Mouse (Mus musculus) cerebellum, postnatal 10 days (tissue): Measurements from ENCODE around the gene Myom3.
"Not testable (repeated sequence)": the region's sequence is repeated elsewhere in the genome, so short reads cannot be mapped to it uniquely, and the experiment has no call there.

ENCODE experiments used
- DNase-seq, 2 experiments: peaks; one replicate each; pipeline ENCODE4 v3.0.0; 2021; ENCODE audit warnings: mixed read lengths in 2 of 2

Myom3 gene

DNA sequence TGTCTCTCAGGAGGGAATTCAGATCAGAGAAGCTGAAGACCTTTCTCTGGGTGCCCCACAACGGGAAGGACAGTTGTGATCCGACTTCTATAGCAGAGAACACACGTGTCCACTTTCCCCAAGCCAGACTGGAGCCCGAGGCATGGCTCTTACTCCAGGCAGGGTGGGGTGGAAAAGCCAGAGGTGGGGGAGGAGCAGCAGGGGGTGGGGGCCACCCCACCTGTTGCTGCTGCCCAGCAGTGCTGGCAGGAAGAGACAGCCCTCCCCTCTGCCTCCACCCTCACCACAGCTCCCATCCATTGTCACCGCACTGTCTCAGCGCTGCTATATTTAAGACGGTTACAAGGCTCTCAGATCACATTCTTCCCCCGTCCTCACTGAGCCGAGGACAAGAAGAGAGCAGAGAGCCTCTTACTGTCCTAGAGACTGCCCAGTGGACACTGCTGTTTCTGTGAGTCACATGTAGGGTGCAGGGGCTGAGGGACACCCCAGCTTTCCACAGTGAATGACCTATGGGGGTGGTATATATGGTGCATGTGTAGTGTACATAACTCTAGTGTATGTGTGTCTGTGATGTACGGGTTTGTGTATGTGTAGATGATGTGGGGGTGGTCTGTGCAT, at the start of gene Myom3:
Gene Myom3, plus strand, starts transcription at position 360 of the 621 bp plus-strand sequence.
- DNase-seq: no peak

DNA sequence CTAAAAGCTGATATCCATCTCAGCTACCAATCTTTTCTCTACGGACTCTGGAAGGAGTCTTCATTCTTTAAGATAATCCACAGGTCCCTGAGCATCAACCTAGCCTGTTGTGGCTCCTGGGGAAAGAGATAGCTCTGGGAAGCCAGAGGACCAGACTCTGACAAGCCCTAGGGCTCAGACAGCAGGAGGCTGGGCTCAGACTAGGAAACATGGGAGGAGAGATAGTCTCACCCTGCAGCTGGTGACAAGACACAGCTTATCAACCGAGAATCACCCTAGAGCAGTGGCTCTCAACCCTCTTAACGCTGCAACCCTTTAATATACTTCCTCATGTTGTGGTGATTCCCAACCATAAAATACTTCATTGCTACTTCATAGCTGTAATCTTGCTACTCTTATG, 49.1 kb upstream of the Myom3 start:
- DNase-seq: no peak

GRCm38 (mm10) chr4:135714776-135715175, 44.7 kb upstream of the Myom3 start:
- no peak for DNase-seq

GRCm38 (mm10) chr4:135716438-135716837, 43.1 kb upstream of the Myom3 start:
- not testable (repeated sequence) for DNase-seq

- DNase-seq: peak in 1 of 2 experiments; percentile 37
These were observed 36.8 kb upstream of the Myom3 start for GRCm38 (mm10) chr4:135722540-135723290.

- DNase-seq: peak; percentile 57 to 68
These were observed 33.1 kb upstream of the Myom3 start for GRCm38 (mm10) chr4:135726416-135726815.

DNA sequence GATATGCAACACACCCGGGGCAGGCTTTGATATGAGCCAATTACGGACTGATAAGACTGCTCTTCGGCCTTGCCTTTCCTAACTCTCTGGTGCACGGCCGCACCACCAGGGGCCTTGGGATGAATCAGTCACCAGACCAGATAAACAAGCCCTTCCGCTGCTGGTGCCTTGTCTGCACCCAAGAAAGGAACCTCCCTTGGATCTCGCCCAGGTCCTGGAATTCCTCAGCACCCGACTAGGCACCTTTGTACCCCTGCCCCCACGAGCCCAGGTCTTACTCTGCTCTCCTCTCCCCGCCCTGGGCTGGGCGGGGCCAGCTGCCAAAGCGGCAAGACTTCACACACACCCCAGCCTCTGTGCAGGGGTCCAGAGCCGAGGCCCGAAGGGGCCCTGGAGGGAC, 31.7 kb upstream of the Myom3 start, which contains the start of gene Il22ra1:
Gene Il22ra1, plus strand, starts transcription at position 356 of the 400 bp plus-strand sequence.
- DNase-seq: no peak

GRCm38 (mm10) chr4:135730204-135730603, 29.3 kb upstream of the Myom3 start:
- DNase-seq: peak; percentile 81 to 84

DNA sequence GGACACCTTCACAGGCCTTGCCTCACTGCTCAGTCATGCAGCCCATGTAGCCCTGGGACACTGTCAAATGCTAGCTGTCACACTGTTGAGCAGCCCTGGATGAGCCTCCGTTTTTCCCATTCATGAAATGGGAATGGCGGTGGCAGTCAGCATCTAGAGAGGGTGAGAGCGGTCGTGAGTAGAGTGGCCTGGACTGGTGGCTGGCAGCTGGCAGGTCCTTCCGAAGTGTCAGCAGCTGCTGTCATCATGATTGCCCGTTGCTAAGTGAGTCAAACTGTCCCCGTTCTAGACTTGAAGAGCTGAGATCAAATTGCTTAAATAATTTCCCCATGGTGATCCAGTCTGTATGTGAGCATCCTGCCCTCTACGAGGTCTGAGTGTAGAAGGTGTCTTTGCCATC, 28.6 kb upstream of the Myom3 start:
- peak in 1 of 2 experiments; percentile 26 for DNase-seq

GRCm38 (mm10) chr4:135733901-135734300, 25.6 kb upstream of the Myom3 start:
- no peak for DNase-seq

- no peak for DNase-seq
These were observed 22.6 kb upstream of the Myom3 start for GRCm38 (mm10) chr4:135736903-135737302.

GRCm38 (mm10) chr4:135738237-135738636, 21.3 kb upstream of the Myom3 start:
- no peak for DNase-seq

- DNase-seq: no peak
These were observed 20.4 kb upstream of the Myom3 start for GRCm38 (mm10) chr4:135739148-135739547.

DNA sequence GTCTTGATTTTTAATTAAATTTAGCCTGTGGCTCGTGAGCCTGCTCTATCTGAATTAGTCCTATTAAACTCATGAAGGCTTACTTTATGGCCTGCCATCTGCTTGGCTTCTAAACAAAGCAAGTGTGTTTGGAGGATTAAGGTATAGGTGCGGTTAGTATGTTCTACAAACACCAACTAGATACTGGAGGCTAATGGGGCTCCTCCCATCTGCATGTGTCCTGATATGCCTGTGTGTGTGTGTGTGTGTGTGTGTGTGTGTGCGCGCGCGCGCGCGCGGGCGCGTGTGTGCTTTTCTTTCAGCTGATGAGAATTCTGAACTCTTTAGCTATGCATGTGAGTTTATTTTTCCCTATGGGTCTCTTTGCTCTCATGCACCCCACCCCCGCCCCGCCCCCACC, 19.8 kb upstream of the Myom3 start:
- no peak for DNase-seq

DNA sequence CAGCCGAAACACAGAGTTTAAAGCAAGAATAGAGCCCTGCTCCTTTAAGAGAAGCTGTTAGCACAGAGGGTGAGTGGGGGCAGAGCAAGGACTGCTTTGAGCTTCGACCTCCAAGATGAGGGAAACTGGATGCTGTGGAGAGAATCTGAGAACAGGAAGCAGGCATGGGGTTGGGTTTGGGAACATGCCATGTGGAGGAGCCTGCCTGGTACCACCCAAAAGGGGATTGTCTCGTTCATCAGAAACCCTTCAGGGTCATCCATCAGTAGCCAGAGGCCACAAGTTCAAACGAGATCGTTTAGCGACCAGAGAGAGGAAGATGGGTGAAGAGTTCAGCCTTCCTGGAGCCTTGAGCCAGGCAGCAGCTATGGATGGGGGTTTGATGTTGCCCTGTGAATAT, 16.0 kb upstream of the Myom3 start:
- DNase-seq: no peak

DNA sequence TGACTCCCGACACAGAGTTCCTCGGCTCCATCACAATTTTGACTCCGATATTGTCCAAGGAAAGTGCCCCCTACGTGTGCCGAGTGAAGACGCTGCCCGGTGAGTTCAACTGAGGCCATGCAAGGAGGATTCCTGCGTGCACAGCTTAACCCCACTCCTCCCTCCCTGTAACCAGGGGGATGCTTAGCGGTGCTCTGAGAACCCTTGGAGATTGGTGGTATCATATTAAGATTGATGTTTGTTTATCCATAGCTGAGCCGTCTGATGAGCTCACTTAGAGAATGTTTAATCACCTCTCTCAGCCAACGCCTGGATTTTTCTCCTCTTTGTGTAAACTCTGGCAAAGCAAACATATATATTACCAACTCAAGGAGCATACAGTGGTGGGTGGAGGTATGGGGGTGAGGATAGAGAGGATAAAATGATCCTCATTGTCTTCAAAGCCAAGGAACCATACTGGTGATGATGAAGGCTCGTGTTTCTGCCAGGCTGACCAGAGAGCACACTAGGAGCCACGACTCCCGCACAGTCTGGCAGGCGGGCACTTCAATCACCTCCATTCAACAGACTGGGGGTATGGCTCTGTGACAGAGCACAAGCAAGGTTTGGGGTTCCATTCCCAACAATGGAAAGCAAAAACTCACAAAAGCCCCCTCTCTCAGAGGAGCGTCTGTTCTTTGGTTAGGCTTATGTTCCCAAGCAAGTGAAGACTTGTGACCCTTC, 14.6 kb upstream of the Myom3 start:
- no peak for DNase-seq

GRCm38 (mm10) chr4:135745613-135746012, 13.9 kb upstream of the Myom3 start:
- no peak for DNase-seq

GRCm38 (mm10) chr4:135750896-135751295, 8.6 kb upstream of the Myom3 start:
- no peak for DNase-seq

DNA sequence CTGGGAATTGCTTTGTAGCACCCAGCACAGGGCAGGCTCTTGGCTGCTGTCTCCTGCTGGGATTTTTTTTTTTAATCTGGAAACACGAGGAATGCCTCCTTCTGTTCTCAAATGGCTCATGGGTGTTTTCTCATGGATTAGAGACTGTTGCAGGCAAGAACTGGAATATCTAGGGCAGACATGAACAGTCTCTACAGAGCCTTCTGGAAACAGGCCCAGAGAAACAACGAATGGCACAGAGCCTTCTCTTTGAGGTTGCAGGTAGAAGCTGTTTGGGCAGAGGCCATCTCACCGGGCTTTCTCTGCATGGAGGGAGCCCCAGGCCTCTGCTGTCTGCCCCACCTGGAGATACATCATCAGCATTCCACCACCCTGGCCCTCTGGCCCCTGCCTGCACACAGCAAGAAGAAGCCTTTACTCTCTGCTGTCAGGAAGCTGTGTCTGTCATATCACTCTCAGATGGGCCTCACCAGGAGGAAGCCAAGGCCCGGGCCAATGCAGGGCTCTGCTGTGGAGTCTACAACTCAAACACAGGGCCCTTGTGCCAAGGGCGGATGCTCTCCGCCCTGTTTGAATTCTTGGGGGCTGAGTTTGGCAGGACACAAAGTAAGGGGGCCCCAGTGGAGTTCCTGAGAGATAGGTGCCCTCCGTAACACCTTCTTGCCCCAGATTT, 7.3 kb upstream of the Myom3 start:
- no peak for DNase-seq

- DNase-seq: no peak
These were observed 6.7 kb upstream of the Myom3 start for GRCm38 (mm10) chr4:135752779-135753164.

DNA sequence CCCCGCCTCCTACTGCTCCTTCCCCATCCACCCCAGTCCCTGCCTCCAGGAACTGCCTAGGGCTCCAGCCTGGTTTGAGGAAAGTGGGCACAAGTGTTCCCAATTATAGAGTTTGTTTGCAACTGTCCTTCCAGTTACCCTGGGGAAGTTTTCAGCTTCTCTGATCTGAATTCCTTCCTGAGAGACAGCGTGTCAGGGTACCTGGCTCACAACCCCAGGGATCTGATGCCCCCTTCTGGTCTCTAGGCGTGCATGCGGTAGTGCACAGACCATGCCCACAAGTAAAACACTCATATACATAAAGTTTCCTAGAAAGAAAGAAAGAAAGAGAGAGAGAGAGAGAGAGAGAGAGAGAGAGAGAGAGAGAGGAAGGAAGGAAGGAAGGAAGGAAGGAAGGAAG, 1.2 kb upstream of the Myom3 start:
- peak in 1 of 2 experiments; percentile 34 for DNase-seq

DNA sequence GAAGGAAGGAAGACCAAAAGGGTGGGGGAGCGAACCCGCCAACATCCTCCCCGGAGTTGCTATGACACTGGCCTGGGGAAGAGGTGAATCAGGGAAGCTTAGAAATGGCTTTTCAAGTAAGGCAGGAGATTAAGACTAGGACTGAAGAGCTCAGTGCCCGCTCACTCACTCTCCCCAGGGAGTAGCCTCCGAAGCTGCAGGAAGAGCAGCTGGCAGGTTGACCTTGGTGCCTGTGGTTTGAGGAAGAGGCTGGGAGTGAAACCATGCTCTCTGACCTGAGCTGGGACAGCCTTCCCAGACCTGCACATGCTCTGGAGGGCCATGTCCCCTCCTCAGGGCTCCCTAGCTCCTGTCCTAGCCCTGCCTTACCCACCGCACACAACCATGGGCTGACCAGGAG, 690 bp upstream of the Myom3 start:
- DNase-seq: no peak

DNA sequence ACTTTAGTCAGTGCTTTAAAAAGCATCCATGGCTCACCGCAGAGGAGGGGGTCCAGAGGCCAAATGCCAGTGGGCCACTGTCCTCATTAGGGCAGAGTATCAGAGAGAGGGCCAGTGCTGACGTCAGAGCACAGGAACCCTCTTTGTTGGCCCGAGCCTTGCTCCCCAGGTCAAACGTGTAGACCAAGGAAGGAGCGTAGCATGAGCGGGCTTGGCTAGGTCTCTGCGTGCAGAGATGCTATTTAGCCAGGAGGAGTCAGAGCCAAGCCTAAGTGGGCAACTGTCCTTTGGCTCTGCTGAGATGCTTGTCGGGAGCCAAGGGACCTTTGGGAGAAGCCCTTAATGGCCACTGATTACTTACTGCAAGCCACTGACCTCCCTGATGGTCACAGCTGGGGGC, 1.5 kb downstream of the Myom3 start:
- DNase-seq: peak; percentile 58 to 59
